Mouse (Mus musculus) layer of hippocampus, adult 2 months (tissue): ENCODE measurements around the gene Actl10. TPM values are rescaled to one million over a fixed set of nuclear protein-coding genes. Genes with fewer than 3 reads are reported as not detected.

ENCODE experiments used
- DNase-seq, 2 experiments: peaks; one replicate each; pipeline ENCODE4 v3.0.0; 2022; ENCODE audit warnings: low spot score in 2 of 2
- H3K27ac ChIP-seq: fragments of 200-600 bp; 2 replicates; pipeline ENCODE4 v1.8.1; 2022
- H3K4me3 ChIP-seq: fragments of 200-600 bp; 2 replicates; pipeline ENCODE4 v1.8.1; 2022; ENCODE audit warnings: mild to moderate bottlenecking
- CTCF ChIP-seq: fragments of 200-600 bp; conservative IDR thresholded peaks from 2 replicates; pipeline ENCODE4 v1.8.1; 2022; ENCODE audit warnings: antibody characterized with exemption, mild to moderate bottlenecking, moderate library complexity
- total RNA-seq, 2 experiments: library from RNA; stranded (reverse); gene quantifications; 2 replicates each; pipeline ENCODE4 v1.2.3; 2021

Gene Actl10
- total RNA-seq, 2 experiments from 2014 or later, result not detected

DNA sequence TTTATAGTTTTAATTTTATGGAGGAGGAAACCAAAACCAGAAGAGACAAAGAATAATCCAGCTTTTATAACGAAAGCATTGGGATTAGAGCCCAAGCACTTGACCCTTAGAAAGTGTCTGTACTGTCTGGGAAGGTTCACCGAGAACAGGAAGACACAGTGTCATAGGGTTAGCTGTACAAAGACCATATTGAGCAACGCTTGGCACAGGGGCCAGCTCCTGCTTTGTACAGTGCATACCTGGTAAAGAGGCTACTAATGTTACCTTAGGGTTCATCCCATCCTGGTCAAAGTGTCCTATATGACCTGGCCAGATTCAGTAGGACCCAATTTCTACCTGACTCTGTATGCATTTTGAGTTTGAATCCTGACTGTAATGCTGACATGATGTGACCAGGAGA, 49.7 kb downstream of the Actl10 start:
- H3K4me3 ChIP-seq, result no peak overlapping the region
- no peak for DNase-seq
- H3K27ac ChIP-seq, result no peak overlapping the region
- TF ChIP-seq CTCF, result no peak

Other genes with a start within 250 kb of the Actl10 start
- gene Bpifb9b, start 244.5 kb upstream of the Actl10 start, total RNA-seq, result not detected
- 10 to 100 TPM; 15.3 to 18.3 TPM for gene Cdk5rap1, start 178.8 kb upstream of the Actl10 start, total RNA-seq
- gene Snta1, start 143.7 kb upstream of the Actl10 start, total RNA-seq, result 10 to 100 TPM; 46.2 to 46.9 TPM
- 10 to 100 TPM; 55.1 to 55.8 TPM for gene Cbfa2t2, start 115.3 kb upstream of the Actl10 start, total RNA-seq
- gene 1700003F12Rik, start 4.7 kb upstream of the Actl10 start, total RNA-seq, result 1 to 10 TPM in 1 of 2 experiments, not detected in 1; 1.4 TPM
- gene Necab3, start 7.1 kb downstream of the Actl10 start, total RNA-seq, result 10 to 100 TPM; 30.0 to 34.9 TPM
- gene E2f1, start 18.1 kb downstream of the Actl10 start, total RNA-seq, result 1 to 10 TPM; 5.4 to 5.7 TPM
- gene Pxmp4, start 51.9 kb downstream of the Actl10 start, total RNA-seq, result 10 to 100 TPM; 10.7 to 13.7 TPM
- gene Zfp341, start 61.5 kb downstream of the Actl10 start, total RNA-seq, result 10 to 100 TPM in 1 of 2 experiments, 1 to 10 TPM in 1; 9.1 to 10.8 TPM
- not detected for gene 4930519P11Rik, start 61.7 kb downstream of the Actl10 start, total RNA-seq
- 100 to 1,000 TPM; 206 to 215 TPM for gene Chmp4b, start 99.9 kb downstream of the Actl10 start, total RNA-seq
- gene Gm14214, start 218.3 kb downstream of the Actl10 start, total RNA-seq, result not detected
- 10 to 100 TPM; 62.0 to 68.6 TPM for gene Raly, start 239.3 kb downstream of the Actl10 start, total RNA-seq
- not detected for gene a, start 239.6 kb downstream of the Actl10 start, total RNA-seq